Mouse (Mus musculus) heart, postnatal 14 days (tissue): ENCODE measurements at regions not wholly inside any gene's neighbourhood (a gene's known extent, or its start where the extent isn't known, plus 50 kb on each side); places are given as distances from the start of the nearest gene placed in this dataset.

Experiments
- DNase-seq, 2 experiments: peaks; one replicate each; pipeline ENCODE4 v3.0.0; 2021 to 2022
- intact Hi-C: fragments of 180-260 bp; cut with DNase I; formaldehyde crosslinking; loops from one replicate; pipeline ENCODE4 v1.15.1; 2025

DNA sequence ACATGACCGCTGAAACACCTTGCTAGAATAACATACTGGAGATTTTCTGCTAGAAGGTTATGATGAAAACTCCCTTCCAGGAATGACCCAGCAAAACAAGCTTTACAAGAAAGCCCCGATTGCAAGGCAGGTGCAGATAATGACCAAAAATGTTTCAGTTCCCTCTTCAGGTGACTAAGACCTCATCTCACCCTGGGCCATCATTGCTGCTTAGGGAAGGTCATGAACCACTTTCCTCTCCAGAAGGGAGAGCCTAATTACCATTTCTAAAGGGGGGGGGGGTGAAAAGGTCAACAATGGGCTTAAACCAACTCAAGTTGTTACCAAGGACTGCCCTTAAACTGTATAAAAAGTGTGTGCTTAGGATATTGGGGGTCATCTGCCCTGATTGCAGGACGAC, 59.8 kb upstream of the Speer4c start:
- DNase-seq, result no peak
- intact Hi-C loops, result no loop called here

GRCm38 (mm10) chr5:15774567-15774966, 60.5 kb upstream of the Speer4c start:
- intact Hi-C loops, result no loop called here
- no peak for DNase-seq

- no peak for DNase-seq
- intact Hi-C loops, result no loop called here
These were observed 62.0 kb upstream of the Speer4c start for GRCm38 (mm10) chr5:15776106-15776505.

- DNase-seq, result no peak
- intact Hi-C loops, result no loop called here
These were observed 89.5 kb upstream of the Speer4c start for GRCm38 (mm10) chr5:15803583-15803982.

GRCm38 (mm10) chr5:15816864-15817263, 102.8 kb upstream of the Speer4c start:
- DNase-seq, result no peak

DNA sequence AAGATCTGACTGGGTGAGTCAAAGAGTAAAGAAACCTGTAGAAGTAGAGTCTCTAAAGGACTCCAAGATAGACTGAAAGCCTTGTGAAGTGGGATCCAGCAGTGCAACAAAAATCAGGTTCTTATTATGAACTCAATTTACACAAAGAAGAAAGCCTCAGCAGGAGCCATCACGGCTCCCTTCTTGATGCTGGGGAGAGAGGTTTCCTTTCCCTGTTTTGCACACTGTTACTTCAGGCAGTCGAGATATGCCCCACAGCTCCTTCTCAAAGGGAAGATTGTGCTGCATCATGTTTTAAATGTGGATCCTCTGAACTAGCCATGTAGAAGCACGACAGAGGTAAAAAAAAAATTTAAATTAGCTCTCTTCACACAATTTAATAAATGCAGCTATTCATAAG, 103.3 kb upstream of the Speer4c start:
- intact Hi-C loops, result no loop called here
- DNase-seq, result no peak

More at GRCm38 (mm10) chr5:15816864-15817263, 102.8 kb upstream of the Speer4c start:
- intact Hi-C loops, result no loop called here

GRCm38 (mm10) chr5:15822989-15823388, 108.9 kb upstream of the Speer4c start:
- intact Hi-C loops, result no loop called here
- no peak for DNase-seq

DNA sequence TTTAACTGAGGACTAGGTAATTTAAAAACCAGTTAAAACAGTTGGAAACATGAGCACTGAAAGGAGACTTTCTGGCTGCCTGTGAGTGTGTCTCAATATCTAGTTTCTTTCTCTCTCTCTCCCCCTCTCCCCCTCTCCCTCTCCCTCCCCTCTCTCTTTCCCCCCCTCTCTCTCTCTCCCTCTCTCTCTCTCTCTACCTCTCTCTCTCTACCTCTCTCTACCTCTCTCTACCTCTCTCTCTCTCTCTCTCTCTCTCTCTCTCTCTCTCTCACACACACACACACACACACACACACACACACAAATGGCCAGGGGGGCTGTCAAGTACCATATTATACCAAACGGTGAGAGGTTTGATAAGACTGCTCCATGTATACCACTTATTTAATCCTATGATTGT, 103.0 kb upstream of the Cacna2d1 start:
- intact Hi-C loops, result loop anchor here (10.0 kb wide), 1 partner anchor 373 kb away; no protein-coding TSS in a partner anchor
- DNase-seq, result no peak

DNA sequence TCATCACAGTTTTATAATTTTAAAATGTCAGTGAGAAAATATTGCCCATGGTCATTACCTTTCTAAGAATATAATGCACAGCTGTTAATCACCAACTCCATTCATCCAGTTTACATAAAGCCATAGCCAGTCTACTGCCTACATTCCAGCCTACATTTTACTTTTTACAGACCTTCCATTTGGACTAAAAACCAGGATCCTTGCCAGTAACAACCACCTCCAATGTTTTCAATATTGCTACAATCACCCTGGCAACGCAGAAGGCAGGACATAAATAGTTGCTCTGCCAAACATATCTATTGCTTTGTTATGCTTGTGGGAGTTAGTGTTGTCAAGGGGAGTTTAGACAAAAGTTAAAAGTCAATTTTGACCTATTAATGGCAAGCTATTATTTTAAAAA, 102.2 kb upstream of the Cacna2d1 start:
- intact Hi-C loops, result loop anchor here (10.0 kb wide), 1 partner anchor 372 kb away; no protein-coding TSS in a partner anchor
- DNase-seq, result no peak

DNA sequence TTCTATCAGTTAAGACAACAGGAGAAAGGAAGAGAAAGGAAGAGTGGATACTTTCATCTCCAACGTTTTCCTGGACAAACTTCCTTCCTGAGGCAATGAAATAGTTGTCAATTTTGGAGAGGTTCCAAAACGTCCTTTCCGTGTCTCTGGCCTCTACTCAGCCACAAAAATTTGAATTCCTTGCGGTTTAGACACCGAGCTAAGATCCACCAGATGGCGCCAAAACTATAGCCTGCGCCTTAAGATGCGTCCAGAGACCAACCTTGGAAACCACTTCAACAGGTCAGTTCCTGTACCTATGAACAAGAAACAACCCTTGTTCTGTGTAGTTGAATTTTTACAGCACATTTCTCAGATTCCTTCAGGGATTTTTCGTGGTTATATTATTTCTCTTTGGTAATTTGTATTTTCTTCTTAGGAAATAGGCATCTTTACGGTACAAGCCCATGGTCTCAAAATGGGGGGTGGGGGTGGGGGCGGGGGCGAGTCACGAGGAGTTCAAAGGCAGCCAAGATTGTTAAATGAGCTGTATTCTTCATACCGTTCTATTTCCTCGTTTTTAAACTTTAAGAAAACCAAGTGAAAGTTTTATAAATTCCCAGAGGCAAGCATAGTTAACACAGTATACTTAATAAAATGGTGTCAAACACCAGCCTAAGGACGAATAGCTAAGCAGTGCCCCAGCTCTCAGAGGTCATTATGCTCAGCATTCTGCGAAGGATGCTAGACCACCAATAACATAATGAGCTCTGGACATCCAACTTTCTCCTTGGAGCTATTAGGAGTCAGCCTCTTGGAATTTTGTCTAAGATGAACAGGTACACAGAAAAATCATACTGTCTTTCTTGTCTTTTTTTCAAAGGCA, 96.2 kb upstream of the Cacna2d1 start:
- intact Hi-C loops, result loop anchor here (5.0 to 10.0 kb wide), 2 partner anchors 366 to 454 kb away; no protein-coding TSS in a partner anchor
- DNase-seq, result peak; percentile 59 to 77

- DNase-seq, result no peak
- intact Hi-C loops, result no loop called here
These were observed 87.7 kb upstream of the Cacna2d1 start for GRCm38 (mm10) chr5:15846790-15847189.

GRCm38 (mm10) chr5:15849520-15849919, 85.0 kb upstream of the Cacna2d1 start:
- intact Hi-C loops, result no loop called here
- DNase-seq, result no peak

GRCm38 (mm10) chr5:15850126-15850801, 84.2 kb upstream of the Cacna2d1 start:
- intact Hi-C loops, result no loop called here
- DNase-seq, result no peak

DNA sequence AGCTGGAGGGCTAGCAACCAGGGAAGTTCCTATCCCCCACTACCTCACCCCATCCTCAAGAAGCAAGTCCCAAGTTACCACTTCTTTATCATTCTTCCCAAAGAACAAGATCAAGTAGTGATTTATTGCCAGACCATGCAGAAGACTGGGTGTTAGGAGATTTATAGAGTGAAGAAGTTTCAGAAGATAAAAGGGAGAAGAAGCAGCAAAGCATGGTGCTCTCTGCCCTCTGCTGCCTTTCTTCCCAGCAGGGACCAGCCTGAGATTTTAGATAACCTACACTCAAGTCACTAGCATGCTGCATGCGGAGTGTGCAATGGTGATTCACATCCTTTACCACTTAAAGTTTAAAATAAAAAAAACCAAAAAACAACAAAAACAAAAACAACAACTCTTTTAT, 79.7 kb upstream of the Cacna2d1 start:
- no peak for DNase-seq
- intact Hi-C loops, result no loop called here

GRCm38 (mm10) chr5:15857034-15857433, 77.5 kb upstream of the Cacna2d1 start:
- intact Hi-C loops, result no loop called here
- no peak for DNase-seq

GRCm38 (mm10) chr5:15874065-15874464, 60.4 kb upstream of the Cacna2d1 start:
- intact Hi-C loops, result no loop called here
- DNase-seq, result no peak

- intact Hi-C loops, result no loop called here
These were observed 51.5 kb upstream of the Cacna2d1 start for GRCm38 (mm10) chr5:15883004-15883403.

More at GRCm38 (mm10) chr5:15883004-15883403, 51.5 kb upstream of the Cacna2d1 start:
- DNase-seq, result no peak
